Mouse (Mus musculus): ENCODE measurements around the gene Nsmce4a.

Nsmce4a gene

DNA sequence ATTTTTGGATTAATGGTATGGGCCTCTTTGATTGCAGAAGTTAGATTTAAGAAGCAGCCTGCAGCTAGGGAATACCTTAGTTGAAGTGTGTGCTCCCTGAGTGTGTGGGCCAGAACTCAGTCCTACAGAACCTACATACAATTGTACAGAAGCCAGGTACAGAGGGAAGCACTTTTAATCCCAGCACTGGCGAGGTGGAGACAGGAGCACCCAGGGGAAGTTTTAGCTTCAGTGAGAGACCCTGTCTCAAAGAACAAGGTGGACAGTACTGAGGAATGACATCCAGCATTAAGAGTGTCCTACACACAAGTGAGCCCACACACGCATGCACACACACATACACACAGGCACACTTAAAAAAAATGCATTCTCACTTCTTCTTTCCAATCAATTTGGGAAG lies 5.1 kb upstream of the Nsmce4a start:
- in situ Hi-C loops (cut with MboI; ENCODE audit: unreplicated experiment in 2 of 2): no loop called here

DNA sequence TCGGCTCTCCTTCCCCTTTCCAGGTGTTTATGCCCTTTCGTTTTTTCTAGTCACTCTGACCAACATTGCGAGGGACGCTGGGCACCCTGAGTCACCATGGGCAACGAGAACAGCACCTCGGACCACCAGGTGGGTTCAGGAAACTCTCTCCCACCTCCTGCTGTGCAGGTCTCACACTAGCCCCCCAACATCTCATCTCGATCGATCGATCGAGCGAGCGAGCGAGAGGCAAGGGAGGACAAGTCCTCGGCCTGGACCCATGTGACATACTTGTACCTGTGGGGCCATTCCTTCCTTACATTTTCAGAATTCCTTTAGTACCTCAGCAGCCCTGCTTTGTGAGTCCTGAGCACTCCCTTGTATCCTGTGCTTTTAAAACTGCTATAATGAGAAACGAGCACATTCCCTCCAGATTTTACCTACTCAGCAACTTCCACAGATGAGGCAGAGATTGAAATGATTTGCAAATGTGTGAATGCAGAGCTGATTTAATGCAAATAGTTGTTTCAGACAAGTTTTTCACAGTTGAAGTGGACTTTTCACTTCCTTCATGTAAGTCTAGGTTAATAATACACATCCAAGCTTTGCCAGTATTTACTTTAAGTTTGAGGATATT lies 4.6 kb upstream of the Nsmce4a start, which contains the start of gene Tacc2:
Tacc2 (plus strand) TSS at position 51 of the 616 bp plus-strand sequence.
- in situ Hi-C loops (cut with MboI; ENCODE audit: unreplicated experiment in 2 of 2): no loop called here

DNA sequence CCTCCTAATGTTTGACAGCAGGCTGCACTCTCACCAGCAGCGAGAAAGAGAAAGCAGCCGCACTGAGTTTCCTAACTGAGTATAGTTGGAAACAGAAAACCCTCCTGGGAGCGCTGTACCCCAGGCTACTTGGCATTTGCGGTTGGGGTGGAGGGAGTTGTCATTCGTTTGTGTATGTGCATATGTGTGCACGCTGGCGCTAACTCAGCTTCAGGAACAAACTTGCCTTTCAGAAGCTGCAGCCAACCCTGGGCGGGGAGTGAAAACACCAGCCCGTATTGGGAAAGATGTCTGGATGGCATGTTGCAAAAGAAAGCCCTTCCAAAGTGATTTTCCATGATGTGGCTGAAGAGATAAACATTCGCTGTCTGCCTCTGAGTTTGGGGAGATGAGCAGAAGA lies 4.1 kb upstream of the Nsmce4a start:
- in situ Hi-C loops (cut with MboI; ENCODE audit: unreplicated experiment in 2 of 2): no loop called here

DNA sequence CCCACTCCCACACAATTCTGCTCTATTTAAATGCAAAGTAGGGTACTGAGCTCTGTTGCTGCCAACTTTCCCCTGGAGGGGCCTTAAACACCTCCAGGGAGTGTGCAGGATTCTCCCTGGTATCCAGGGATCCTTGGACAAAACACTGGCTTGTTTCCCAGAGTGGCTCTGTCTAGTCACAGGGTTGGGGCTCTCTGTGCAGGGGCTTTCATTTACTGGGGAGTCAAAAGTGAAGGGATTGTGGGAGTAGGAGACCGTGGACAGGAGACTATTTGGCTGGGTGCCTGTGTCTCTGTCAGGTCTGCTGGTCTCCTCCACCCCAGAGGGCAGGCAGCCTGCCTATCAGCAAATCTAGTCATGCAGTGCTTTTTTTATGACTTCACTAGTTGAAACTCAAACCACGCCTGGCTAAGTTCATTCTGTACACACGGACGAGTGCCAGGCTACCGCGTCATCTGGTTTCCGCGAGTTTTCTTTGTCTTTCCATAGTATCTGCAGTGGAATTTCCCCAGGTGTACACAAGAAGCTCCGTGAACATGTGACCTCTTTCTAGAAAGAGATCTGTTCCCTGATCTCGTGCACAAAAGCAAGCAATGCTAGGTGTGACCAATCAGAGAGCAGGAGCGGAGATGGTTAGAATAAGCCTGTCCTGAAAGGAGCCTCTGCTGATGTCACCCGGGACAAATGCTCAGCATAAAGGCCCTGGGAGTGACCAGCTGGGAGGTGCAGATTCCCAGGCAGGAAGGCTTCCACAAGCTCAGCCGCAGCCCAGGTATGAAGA lies 1.5 kb upstream of the Nsmce4a start:
- in situ Hi-C loops (cut with MboI; ENCODE audit: unreplicated experiment in 2 of 2): no loop called here

DNA sequence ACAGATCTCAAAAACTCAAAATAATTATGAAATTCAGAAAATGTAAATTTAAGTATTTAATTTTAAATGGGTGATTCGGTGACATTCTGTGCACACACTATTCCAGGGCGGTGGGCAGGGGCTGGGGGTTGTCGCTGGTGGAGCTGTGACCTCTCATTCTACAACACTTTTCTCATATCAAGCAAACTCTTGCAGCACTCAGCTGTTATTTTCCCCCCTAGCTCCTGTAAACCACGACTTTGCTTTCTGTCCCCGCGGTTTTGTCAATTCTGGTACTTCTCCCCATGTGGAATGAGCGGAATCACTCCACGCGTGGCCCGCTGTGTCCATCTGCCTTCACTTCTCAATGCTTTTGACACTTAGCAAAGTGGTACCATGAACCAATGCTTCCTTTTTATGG lies 828 bp upstream of the Nsmce4a start:
- in situ Hi-C loops (cut with MboI; ENCODE audit: unreplicated experiment in 2 of 2): no loop called here

DNA sequence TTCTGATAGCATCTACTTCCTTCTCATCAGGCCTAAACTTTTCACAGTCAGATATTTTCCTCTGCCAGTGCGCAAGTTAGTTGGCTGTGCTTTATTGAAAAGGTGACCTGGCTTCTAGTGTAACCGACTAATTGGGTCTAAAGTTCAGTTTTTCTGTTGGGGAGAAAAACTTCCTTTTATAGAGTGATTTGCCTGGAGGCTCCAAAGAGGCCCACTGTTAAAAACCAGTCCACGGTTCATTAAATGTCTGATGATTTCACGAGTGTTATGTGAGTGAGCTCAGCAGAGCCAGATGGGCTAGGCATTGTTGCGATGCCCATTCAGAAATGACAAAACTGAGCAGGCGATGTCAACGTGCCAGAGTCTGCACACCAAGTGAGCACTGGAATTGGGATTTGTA lies 2.4 kb downstream of the Nsmce4a start:
- in situ Hi-C loops (cut with MboI; ENCODE audit: unreplicated experiment in 2 of 2): no loop called here

DNA sequence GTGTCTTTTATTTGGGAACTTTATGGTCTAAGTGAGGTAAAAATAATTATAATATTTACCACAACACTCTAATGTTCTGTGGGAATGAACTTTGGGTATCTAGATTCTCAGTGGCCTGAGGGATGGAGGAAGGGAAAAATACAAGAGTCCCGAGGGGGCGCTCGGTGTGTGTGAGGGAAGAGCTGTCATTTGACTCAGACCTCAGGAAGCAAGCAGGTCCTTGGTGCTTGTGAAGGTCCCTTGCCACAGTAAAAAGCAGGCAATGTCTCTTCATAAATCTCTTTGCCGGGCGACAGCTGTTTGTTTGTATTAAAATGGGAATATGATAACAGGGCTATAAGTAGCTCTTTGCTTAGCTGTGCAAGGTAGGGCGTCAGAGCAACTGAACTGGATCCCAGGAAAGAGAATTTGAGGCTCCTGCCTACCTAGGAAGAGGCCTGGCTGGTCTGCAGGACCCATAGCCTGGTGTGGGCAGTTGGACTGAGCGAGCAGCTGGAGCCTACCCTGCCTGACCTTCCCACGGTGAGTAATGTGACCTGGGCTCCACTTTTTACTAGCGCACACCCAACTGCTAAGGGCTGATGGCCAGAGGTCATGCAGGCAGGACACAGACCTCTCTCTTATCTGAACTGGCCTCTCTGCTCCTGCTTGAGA lies 4.0 kb downstream of the Nsmce4a start:
- in situ Hi-C loops (cut with MboI; ENCODE audit: unreplicated experiment in 2 of 2): no loop called here

DNA sequence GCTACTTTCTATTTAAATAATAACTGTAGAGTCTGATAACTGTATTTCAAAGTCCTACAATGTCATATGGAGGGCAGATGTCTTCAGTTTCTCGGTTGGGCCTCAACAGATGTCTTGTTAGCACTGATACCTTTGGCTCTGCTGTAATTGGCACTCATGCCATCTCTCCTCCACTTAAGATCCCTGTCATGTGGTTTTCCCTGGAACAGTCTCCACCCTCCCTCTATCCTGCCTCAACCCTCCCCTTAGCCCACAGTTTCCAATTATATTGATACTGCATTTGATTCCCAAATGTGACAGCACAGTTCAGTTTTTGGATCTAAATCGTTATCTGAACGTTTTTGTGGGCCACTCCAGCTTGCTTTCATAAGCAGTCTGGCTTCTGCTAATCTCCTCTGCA lies 8.3 kb downstream of the Nsmce4a start:
- in situ Hi-C loops (cut with MboI; ENCODE audit: unreplicated experiment in 2 of 2): no loop called here

DNA sequence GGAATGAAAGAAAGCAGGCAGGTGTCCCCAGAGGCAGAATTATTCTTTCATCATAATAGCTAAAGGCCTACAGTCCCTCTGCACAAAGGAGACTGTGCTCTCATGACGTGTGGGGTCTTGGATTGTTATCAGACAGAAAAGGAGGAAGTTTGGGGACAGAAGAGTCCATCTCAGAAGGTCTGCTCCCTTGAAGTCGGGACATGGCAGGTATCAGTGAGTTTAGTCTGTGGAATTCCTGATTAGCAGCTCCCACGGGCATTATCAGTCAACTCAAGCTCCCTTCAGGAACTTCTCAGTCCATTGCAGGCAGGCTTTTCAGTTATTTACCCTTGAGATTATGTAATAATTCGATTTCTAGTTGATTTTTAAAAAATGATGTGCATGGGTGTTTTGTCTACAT lies 9.0 kb downstream of the Nsmce4a start:
- in situ Hi-C loops (cut with MboI; ENCODE audit: unreplicated experiment in 2 of 2): no loop called here

DNA sequence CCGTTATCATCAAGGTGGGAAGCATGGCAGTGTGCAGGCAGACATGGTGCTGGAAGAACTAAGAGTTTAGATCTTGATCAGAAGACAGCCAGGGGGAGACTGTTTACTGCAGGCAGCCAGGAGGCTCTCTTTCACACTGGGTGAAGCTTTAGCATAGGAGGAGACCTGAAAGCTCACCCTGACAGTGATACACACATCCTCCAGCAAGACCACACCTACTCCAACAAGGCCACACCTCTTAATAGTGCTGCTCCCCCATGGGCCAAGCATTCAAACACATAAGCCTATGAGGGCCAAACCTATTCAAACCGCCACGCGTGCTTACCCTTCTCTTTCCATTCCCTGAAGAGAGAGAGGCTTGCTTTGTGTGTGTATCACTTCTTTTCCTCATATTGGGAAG lies 9.6 kb downstream of the Nsmce4a start:
- in situ Hi-C loops (cut with MboI; ENCODE audit: unreplicated experiment in 2 of 2): no loop called here

DNA sequence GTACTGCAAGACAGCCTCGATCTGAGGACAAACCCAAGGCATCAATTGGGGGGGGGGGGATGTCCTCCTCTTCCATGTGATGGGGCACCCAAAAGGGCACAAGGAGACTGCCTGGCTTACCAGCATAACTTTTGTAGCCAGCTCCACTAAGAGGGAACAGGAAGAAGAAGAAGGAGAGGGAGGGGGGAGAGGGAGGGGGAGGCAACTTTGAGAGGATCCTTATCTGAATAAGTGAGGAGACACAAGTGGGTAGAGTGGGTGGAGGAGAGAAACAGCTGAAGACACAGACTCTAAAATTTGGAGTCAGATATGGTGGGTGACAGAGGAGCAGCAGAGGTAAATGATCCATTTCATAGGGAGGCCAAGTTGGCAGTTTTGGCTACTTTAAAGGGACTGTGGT lies 12.0 kb downstream of the Nsmce4a start:
- in situ Hi-C loops (cut with MboI; ENCODE audit: unreplicated experiment in 2 of 2): no loop called here

DNA sequence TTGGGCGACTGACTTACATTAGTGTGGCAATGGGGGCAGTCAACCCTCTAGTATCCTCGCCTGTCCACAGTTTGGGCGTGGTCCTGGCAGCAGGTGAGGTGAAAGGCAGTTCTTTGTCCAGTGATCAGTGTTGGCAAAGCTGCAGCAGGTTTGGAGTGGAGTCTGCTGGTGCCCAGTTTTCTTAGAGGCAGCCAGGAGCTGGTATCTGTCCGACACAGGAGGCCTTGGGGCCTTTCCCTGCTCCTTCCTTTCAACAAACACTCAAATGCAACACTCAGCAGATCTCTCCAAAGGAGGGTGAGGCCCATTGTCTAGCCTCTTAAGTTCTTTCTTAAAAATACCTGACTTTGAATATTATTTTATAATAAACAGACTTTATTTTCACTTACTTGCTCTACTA lies 14.3 kb downstream of the Nsmce4a start:
- in situ Hi-C loops (cut with MboI; ENCODE audit: unreplicated experiment in 2 of 2): no loop called here

DNA sequence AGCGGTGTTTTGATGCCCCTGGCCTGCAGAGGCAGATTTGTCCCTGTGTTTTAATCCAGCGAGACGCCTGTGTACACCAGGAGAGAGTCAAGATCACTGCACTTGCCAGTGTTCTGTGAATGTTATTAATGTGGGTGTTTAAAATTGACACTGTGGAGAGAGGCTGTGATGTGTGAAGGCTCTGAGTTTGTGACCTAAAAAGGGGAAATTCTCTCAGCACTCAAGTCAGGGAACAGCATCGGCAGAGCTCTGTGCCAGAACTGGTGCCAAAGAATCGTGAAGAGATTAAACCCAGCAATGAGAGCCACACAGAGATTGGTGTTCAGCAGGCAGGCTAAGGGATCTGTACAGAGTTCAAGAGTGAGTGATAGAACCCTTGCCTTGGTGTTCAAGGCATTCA lies 17.3 kb downstream of the Nsmce4a start:
- in situ Hi-C loops (cut with MboI; ENCODE audit: unreplicated experiment in 2 of 2): no loop called here

DNA sequence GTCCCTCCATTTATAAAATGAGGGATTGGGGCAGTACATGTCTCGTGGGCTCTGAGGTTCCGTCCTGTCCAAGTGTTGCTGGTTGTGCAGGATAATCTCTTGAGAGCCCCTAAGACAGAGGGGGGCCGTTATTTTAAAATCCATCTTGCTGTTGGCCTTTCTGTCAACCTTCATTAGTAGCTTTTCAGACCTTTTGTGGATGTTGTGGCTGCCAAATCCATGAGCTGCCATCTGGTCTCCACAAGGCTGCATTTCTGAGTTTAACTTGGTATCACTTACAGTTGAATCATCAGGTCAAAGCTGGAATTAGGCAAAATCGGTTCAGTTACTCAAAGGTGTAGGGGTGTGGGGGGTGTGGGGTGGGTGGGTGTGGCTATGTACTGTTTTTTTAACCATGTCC lies 19.6 kb downstream of the Nsmce4a start:
- in situ Hi-C loops (cut with MboI; ENCODE audit: unreplicated experiment in 2 of 2): no loop called here

DNA sequence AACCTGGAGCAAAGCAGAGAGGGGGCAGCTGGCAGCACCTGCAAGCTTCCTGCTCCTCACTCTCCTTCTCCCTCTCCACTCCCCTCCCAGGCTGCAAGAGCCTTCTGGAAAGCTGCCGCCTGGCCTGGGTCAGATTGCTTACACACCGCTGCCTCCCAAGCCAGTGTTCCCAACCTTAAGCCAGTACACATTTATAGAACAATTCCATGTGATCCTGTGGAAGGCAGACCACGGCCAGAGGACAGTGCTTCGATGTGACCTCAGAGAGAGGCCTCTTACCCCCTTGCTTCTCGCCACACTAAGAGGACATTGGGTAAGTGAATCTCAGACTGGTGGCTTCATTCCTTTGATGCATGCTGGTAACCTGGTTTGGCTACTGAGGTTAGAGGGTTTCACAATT lies 20.1 kb downstream of the Nsmce4a start:
- in situ Hi-C loops (cut with MboI; ENCODE audit: unreplicated experiment in 2 of 2): no loop called here

DNA sequence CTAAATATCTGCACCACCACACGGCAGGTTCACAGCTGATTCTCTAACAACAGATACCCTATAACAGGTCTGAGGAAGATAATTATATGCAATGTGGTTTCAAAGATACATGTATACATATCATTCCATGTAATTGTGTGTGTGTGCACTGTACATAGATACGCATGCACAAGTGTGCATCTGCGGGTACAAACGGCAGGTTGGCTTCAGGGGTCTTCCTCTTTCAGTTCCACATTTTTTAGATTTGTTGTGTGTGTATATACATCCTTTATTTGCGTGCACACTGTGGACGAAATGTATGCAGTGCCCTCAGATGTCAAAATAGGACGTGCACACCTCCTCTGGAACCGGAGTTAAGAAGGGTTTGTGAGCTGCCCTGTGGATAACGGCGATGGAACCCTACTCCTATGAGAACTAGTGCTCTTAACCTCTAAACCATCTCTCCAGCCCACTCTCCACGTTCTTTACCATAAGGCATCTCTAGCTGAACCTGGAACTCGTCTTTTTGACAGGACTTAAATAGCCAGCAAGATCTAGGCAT lies 25.2 kb downstream of the Nsmce4a start:
- in situ Hi-C loops (cut with MboI; ENCODE audit: unreplicated experiment in 2 of 2): loop anchor here (10.0 to 25.0 kb wide), 4 partner anchors 217 to 1015 kb away; partner anchors contain the start of genes 2310057M21Rik (in 1 of the 2), Bub3 (in 1 of the 2), Plekha1 (in 1 of the 2) and Pstk (in 1 of the 2)

DNA sequence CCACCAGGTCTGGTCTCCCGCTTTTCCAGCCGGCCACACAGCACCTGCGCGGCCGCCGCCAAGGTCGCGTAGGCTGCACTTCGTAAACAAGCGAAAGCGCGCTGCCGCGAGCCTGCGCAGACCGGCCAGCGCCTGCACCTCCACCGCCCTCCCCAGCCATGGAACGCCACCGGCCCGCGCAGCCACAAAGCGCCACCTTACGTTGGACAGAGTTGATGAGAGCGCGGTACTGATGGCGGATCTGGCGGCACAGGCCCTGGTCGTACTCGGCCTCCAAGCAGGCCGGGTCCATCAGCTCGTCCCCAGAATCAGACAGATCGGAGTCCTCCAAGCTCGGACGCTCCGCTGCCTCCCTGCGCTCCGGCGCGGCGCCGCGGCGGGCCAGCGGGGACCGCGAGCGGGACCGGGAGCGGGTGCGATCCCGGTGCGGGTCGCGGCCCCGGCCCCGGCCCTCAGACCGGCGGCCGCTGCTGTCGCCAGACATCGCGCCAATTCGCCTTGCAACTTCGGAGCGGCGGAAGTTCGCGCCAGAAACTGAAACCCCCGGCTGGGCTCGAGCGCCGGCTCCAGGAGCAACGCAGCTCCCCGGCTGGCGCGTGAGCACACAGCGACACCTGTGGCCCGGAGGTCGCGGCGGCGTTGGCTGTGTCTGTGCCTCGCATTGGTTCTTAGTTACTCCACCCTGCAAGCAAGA lies 26.0 kb downstream of the Nsmce4a start:
- in situ Hi-C loops (cut with MboI; ENCODE audit: unreplicated experiment in 2 of 2): loop anchor here (10.0 to 25.0 kb wide), 4 partner anchors 218 to 1015 kb away; partner anchors contain the start of genes 2310057M21Rik (in 1 of the 2), Bub3 (in 1 of the 2), Plekha1 (in 1 of the 2) and Pstk (in 1 of the 2)

DNA sequence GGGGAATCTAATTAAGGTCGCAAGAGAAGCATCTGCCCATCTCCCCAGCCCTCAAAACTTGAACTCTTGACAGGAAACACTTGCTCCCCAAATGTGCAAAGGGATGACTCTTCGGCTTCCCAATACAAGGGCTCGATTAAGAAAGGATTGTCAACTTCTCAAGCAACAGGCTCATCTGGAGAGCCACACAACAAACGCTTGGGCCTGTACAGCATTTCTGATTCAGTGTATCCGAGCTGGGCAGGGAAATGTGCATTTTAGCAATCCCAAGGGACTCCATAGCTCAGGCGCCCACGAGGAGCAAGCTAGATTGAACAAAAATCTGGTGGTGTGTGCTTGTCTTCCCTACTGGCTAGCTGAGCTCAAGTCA lies 26.5 kb downstream of the Nsmce4a start:
- in situ Hi-C loops (cut with MboI; ENCODE audit: unreplicated experiment in 2 of 2): loop anchor here (10.0 to 25.0 kb wide), 4 partner anchors 218 to 1016 kb away; partner anchors contain the start of genes 2310057M21Rik (in 1 of the 2), Bub3 (in 1 of the 2), Plekha1 (in 1 of the 2) and Pstk (in 1 of the 2)

DNA sequence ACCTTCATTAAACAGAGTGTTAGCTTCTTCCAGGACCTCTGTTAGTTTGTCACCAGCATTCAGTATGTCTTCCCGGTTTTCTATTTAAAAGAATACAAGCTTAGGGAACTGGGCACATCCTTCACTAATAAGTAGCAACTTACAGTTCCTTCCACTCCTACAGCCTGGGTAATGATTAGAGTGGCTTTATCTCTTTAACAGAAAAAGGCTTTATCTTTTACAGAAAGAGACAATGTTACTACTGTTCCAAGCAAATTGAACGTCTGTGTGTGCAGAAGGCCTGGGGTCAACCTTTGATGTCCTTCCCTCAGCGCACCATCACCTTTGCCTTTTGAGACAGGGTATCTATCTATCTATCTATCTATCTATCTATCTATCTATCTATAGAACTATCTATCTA lies 27.0 kb downstream of the Nsmce4a start:
- in situ Hi-C loops (cut with MboI; ENCODE audit: unreplicated experiment in 2 of 2): loop anchor here (10.0 to 25.0 kb wide), 4 partner anchors 219 to 1016 kb away; partner anchors contain the start of genes 2310057M21Rik (in 1 of the 2), Bub3 (in 1 of the 2), Plekha1 (in 1 of the 2) and Pstk (in 1 of the 2)

DNA sequence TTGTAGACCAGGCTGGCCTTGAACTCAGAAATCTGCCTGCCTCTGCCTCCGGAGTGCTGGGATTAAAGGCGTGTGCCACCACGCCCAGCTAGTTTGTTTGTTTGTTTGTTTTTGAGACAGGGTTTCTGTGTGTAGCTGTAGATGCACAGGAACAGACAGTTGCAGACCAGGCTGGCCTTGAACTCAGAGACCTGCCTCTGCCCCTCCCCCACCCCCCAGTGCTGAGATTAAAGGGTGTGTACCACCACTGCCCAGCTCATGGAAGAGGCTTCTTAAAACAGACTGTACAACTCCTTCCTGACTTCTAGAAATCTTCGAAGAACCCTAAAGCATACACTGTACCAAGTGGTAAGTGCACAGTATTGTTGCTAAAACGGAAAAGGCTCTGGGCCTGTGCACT lies 27.5 kb downstream of the Nsmce4a start:
- in situ Hi-C loops (cut with MboI; ENCODE audit: unreplicated experiment in 2 of 2): loop anchor here (10.0 to 25.0 kb wide), 4 partner anchors 219 to 1017 kb away; partner anchors contain the start of genes 2310057M21Rik (in 1 of the 2), Bub3 (in 1 of the 2), Plekha1 (in 1 of the 2) and Pstk (in 1 of the 2)
